ENCODE assay signal across 9 mouse cellular contexts in the genomic region with DNA sequence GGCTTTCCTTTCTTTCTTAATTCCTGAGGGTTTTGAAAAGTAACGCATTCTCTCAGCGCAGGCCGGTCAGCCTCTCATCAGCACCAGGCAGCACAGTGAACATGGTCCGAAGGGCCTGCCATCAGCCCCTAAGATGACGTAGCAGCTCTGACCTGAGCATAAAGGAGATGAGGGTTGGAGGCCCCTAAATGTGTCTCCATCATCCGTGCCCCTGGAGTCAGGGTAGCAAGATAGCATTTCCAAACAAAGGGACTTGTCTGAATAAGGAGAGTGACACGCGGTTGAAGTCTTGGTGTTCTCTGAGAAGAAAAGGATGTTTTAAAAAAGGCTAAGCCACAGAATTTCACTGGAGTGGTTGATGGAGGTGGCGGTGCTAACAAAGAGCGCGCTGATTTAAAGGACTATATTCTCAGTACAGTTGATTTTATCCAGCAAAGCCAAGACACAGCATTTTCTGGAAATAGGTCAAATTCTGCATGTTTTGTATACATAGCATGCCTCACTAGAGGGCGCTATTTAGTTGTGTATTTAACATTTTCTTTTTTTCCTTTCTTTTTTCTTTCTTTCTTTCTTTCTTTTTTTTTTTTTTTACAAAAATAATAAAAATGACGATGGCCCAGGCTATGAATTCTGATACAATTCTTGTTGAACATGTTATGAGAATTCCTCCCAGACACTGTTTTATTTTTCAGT. TPM values are rescaled to one million over a fixed set of nuclear protein-coding genes. Genes with fewer than 3 reads are reported as not detected.
DNase-seq lines count a peak whose midpoint lies in the region; ATAC-seq and TF ChIP-seq lines count a peak whose summit lies in the region.
"Had no signal": no experiment of that assay in that cellular context is flagged by ENCODE, and none has a peak within 500 bp of the region (broad histone marks: within the 10 kb centered on the region; RNA-seq: fewer than 3 reads in every experiment).

No protein-coding gene starts in this region.

- H3K9ac ChIP-seq in ES-E14 (ENCODE audit: insufficient read depth, low read depth, low read length, poor library complexity, severe bottlenecking): no peak overlapping the region
- no peak overlapping the region for H3K9ac ChIP-seq in heart, embryonic 11.5 days (ENCODE audit: low read depth, low read length)
- H3K9ac ChIP-seq: heart, embryonic 15.5 days had no signal

- ATAC-seq in heart, embryonic 11.5 days (replicated peaks; ENCODE audit: insufficient number of reproducible peaks, low FRiP score, low TSS enrichment): no peak
- no peak for ATAC-seq in erythroblast, adult 5-6 weeks (replicated peaks; ENCODE audit: low FRiP score, poor library complexity, severe bottlenecking)

- H3K27ac ChIP-seq in ES-E14 (ENCODE audit: insufficient read depth, low read depth, low read length, poor library complexity, severe bottlenecking): no peak overlapping the region
- peak overlapping the region; percentile 59 for H3K27ac ChIP-seq in midbrain, embryonic 10.5 days (replicated peaks)
- H3K27ac ChIP-seq in heart, embryonic 11.5 days (ENCODE audit: low read depth, low read length): no peak overlapping the region
- H3K27ac ChIP-seq: heart, embryonic 15.5 days had no signal

- peaks cover 2 to 20% of the 10 kb centered on the region in 2 experiments; a peak in 1 of 4 replicates for H3K4me1 ChIP-seq in ES-E14 (ENCODE audit: control insufficient read depth in 2 of 2, insufficient read depth in 2 of 2, low read length in 2 of 2, poor library complexity in 1 of 2)
- H3K4me1 ChIP-seq in midbrain, embryonic 10.5 days: peaks cover 13% of the 10 kb centered on the region
- H3K4me1 ChIP-seq in heart, embryonic 11.5 days (ENCODE audit: control insufficient read depth, insufficient read depth, low read length): no peaks in the 10 kb centered on the region
- H3K4me1 ChIP-seq: heart, embryonic 15.5 days had no signal

- peak; percentile 31 for DNase-seq in kidney, postnatal 10 days
- no peak for DNase-seq in kidney, postnatal 4 days
- DNase-seq in ES-E14 (ENCODE audit: low read depth, low spot score): no peak
- DNase-seq in cerebellum, postnatal 14 days: peak; percentile 49 to 61
- DNase-seq in midbrain, embryonic 10.5 days (ENCODE audit: low spot score): no peak
- DNase-seq in right cerebral cortex, postnatal 36 days (ENCODE audit: low spot score in 2 of 2): no peak

- H3K36me3 ChIP-seq in ES-E14 (ENCODE audit: control insufficient read depth, insufficient read depth, low read length, poor library complexity, severe bottlenecking): peaks cover 7% of the 10 kb centered on the region
- no peaks in the 10 kb centered on the region for H3K36me3 ChIP-seq in midbrain, embryonic 10.5 days
- no peaks in the 10 kb centered on the region for H3K36me3 ChIP-seq in heart, embryonic 11.5 days (ENCODE audit: control insufficient read depth, insufficient read depth, low read length)
- H3K36me3 ChIP-seq: heart, embryonic 15.5 days had no signal

- H3K4me2 ChIP-seq in heart, embryonic 11.5 days: no peak overlapping the region
- H3K4me2 ChIP-seq: heart, embryonic 15.5 days had no signal

- no peaks in the 10 kb centered on the region for H3K9me3 ChIP-seq in ES-E14 (ENCODE audit: control insufficient read depth, insufficient read depth, low read depth, low read length)
- 0 out of 2 replicates have a peak, but pooled peaks cover 3% of the 10 kb centered on the region for H3K9me3 ChIP-seq in midbrain, embryonic 10.5 days (replicated peaks)
- no peaks in the 10 kb centered on the region for H3K9me3 ChIP-seq in heart, embryonic 11.5 days (replicated peaks; ENCODE audit: control insufficient read depth, low read length)
- H3K9me3 ChIP-seq: heart, embryonic 15.5 days had no signal

- in situ Hi-C loops in ES-E14 (cut with MboI; ENCODE audit: low sequenced_read_pairs in 2 of 2, unreplicated experiment in 2 of 2): no loop called here

- no peak overlapping the region for H3K4me3 ChIP-seq in ES-E14 (ENCODE audit: insufficient read depth in 1 of 2, low read depth in 1 of 2, low read length in 2 of 2, poor library complexity in 1 of 2, severe bottlenecking in 1 of 2)
- no peak overlapping the region for H3K4me3 ChIP-seq in midbrain, embryonic 10.5 days
- H3K4me3 ChIP-seq in heart, embryonic 11.5 days (ENCODE audit: low read depth, low read length): no peak overlapping the region
- H3K4me3 ChIP-seq: heart, embryonic 15.5 days had no signal

- 63% methylated on average over 13 of the region's 13 CpGs for WGBS in midbrain, embryonic 10.5 days
- 57% methylated on average over 13 of the region's 13 CpGs for WGBS in heart, embryonic 11.5 days (ENCODE audit: insufficient replicate concordance)

- H3K27me3 ChIP-seq in midbrain, embryonic 10.5 days (ENCODE audit: low read depth, poor library complexity, severe bottlenecking): no peaks in the 10 kb centered on the region
- H3K27me3 ChIP-seq in heart, embryonic 11.5 days (ENCODE audit: control insufficient read depth, insufficient read depth, low read length): no peaks in the 10 kb centered on the region
- H3K27me3 ChIP-seq: heart, embryonic 15.5 days had no signal

TF ChIP-seq in ES-E14, 5 proteins besides CTCF, POLR2A, EP300 and RAD21:
- 0 out of 2 replicates have a peak, but pooled peaks have one; percentile 19 for TF ChIP-seq ZNF384 (IDR thresholded peaks at IDR 0.05; ENCODE audit: low read depth, low read length)
- TF ChIP-seq MAFK (IDR thresholded peaks at IDR 0.05; ENCODE audit: insufficient read depth, low read depth, low read length): no peak

RNA-seq across cellular contexts. Expression of a gene that starts 34.8 kb away (rescaled TPM):
- 54.4 and 57.3 TPM in 2 replicates for total RNA-seq in ES-E14 (2012; rRNA removed)
- 37.8 and 38.0 TPM in 2 replicates for polyA plus RNA-seq in midbrain, embryonic 10.5 days (2016; fragmentation: Nextera tagmentation; extraction: Ambion mirVana)
- 19.2 and 23.2 TPM in 2 replicates for polyA plus RNA-seq in heart, embryonic 11.5 days (2014; fragmentation: Nextera tagmentation; extraction: Ambion mirVana)
- total RNA-seq in erythroblast, adult 5-6 weeks (2015; ENCODE audit: low replicate concordance): 3.1 and 3.5 TPM in 2 replicates
- total RNA-seq in erythroblast, adult 5-6 weeks (2017; ENCODE audit: low replicate concordance): 4.2 and 4.3 TPM in 2 replicates

Comparison
In these comparisons a context has a peak if more than half of its experiments do, and no peak if none do; other contexts are left out.
1. DNase-seq: peak in kidney, postnatal 10 days (single experiment) and cerebellum, postnatal 14 days (2 of 2); none in kidney, postnatal 4 days (0 of 2), ES-E14 (single experiment), midbrain, embryonic 10.5 days (single experiment) and right cerebral cortex, postnatal 36 days (0 of 2).
2. RNA of a gene that starts 34.8 kb away (total RNA-seq): 54.4 to 57.3 TPM in ES-E14; 3.1 to 4.3 TPM in erythroblast, adult 5-6 weeks; every median in the first group is over 10 times any median in the second.